Mouse (Mus musculus) liver, adult 2 months (tissue): ENCODE data around the gene Olfr1396.

Source experiments
- CTCF ChIP-seq: fragments of 200-500 bp; IDR thresholded peaks from 2 replicates; pipeline ENCODE4 v1.5.1; 2011; ENCODE audit warnings: low read depth, low read length, control low read depth
- POLR2A ChIP-seq: fragments of 200-500 bp; IDR thresholded peaks from 2 replicates; pipeline ENCODE4 v1.6.1; 2011; ENCODE audit warnings: low read length, control low read depth; ENCODE audit not compliant: insufficient read depth; ENCODE audit errors: extremely low read depth

DNA sequence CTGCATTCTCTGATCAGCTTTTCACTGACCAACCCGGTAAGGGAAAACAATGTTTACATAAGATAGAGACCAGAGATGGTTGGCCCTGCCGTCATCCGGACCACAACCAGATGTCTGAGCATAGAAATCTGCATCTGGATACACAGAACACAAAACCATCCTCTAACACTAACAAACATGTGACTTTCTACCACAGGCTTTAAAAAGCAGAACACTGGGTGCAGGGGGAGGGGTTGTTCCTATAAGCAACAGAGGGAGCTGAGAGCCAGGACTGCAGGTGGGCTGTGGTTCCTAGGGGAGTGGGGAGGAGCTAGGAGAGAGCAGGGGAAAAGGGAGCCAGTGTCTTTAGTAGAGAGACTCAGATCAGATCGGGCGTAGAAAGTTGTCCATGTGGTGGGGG is 13.2 kb downstream of the Olfr1396 start:
- TF ChIP-seq CTCF (no peak), POLR2A (no peak)
